Mouse (Mus musculus) ES-E14 (cell line): ENCODE data around the gene Gcn1l1. TPM values are rescaled to one million over a fixed set of nuclear protein-coding genes. Genes with fewer than 3 reads are reported as not detected.
A peak's percentile ranks its signal among the peaks of the same experiment; 100 is the strongest.

ENCODE experiments used
- DNase-seq: peaks from one replicate; pipeline ENCODE4 v3.0.0-alpha.2; 2013; ENCODE audit warnings: low read depth, low spot score
- H3K27ac ChIP-seq: 2 replicates; pipeline ENCODE4 v1.5.1; 2012; ENCODE audit warnings: low read depth, mild to moderate bottlenecking, low read length, moderate library complexity, mixed read lengths; ENCODE audit not compliant: poor library complexity, insufficient read depth, severe bottlenecking
- H3K36me3 ChIP-seq: 2 replicates; pipeline ENCODE4 v1.6.1; 2012; ENCODE audit warnings: mild to moderate bottlenecking, low read length, moderate library complexity, mixed read lengths; ENCODE audit not compliant: control insufficient read depth, poor library complexity, insufficient read depth, severe bottlenecking
- H3K4me1 ChIP-seq, 2 experiments: fragments of 150-350 bp in 1 of 2; sonication (generic) in 1 of 2; 2 replicates each; pipeline ENCODE4 v1.6.1; 2012; ENCODE audit warnings: low read length in 2 of 2, mild to moderate bottlenecking in 1 of 2, mixed read lengths in 1 of 2; ENCODE audit not compliant: control insufficient read depth in 2 of 2, insufficient read depth in 2 of 2, poor library complexity in 1 of 2
- H3K4me3 ChIP-seq, 2 experiments: fragments of 150-350 bp in 1 of 2; sonication (generic) in 1 of 2; 2 replicates each; pipeline ENCODE4 v1.5.1; 2012; ENCODE audit warnings: low read length in 2 of 2, low read depth in 1 of 2, mild to moderate bottlenecking in 1 of 2, mixed read lengths in 1 of 2; ENCODE audit not compliant: insufficient read depth in 1 of 2, poor library complexity in 1 of 2, severe bottlenecking in 1 of 2
- H3K9ac ChIP-seq: 2 replicates; pipeline ENCODE4 v1.6.1; 2012; ENCODE audit warnings: low read depth, mild to moderate bottlenecking, low read length, mixed read lengths; ENCODE audit not compliant: poor library complexity, insufficient read depth, severe bottlenecking
- H3K9me3 ChIP-seq: fragments of 150-350 bp; sonication (generic); 2 replicates; pipeline ENCODE4 v1.6.1; 2012; ENCODE audit warnings: low read depth, mild to moderate bottlenecking, low read length; ENCODE audit not compliant: control insufficient read depth, insufficient read depth
- CHD2 ChIP-seq: IDR thresholded peaks from 2 replicates; pipeline ENCODE4 v1.6.1; 2014; ENCODE audit warnings: mild to moderate bottlenecking, low read depth, low read length, inconsistent platforms
- HCFC1 ChIP-seq: IDR thresholded peaks from 2 replicates; pipeline ENCODE4 v1.6.1; 2012; ENCODE audit warnings: low read length, inconsistent platforms, borderline replicate concordance; ENCODE audit not compliant: insufficient read depth
- MAFK ChIP-seq: IDR thresholded peaks from 2 replicates; pipeline ENCODE4 v1.6.1; 2014; ENCODE audit warnings: mild to moderate bottlenecking, low read depth, low read length, inconsistent platforms; ENCODE audit not compliant: insufficient read depth
- ZC3H11A ChIP-seq: IDR thresholded peaks from 2 replicates; pipeline ENCODE4 v1.6.1; 2012; ENCODE audit warnings: low read depth, mild to moderate bottlenecking, inconsistent platforms, low read length, borderline replicate concordance
- ZNF384 ChIP-seq: IDR thresholded peaks from 2 replicates; pipeline ENCODE4 v1.6.1; 2012; ENCODE audit warnings: low read depth, low read length, inconsistent platforms
- in situ Hi-C, 2 experiments: fragments of 600-800 bp; cut with MboI; formaldehyde crosslinking; loops; one replicate each; pipeline ENCODE4 v1.15.1; 2025; ENCODE audit warnings: low sequenced_read_pairs in 2 of 2, inconsistent platforms in 1 of 2; ENCODE audit not compliant: unreplicated experiment in 2 of 2
- total RNA-seq: library from RNA; depleted of rRNA; stranded (reverse); fragments of 300-350 nt; gene quantifications from 2 replicates; pipeline ENCODE4 v1.2.3, GENCODE M21; 2012

Gene Gcn1l1
- total RNA-seq, 1 experiment = 112 TPM

DNA sequence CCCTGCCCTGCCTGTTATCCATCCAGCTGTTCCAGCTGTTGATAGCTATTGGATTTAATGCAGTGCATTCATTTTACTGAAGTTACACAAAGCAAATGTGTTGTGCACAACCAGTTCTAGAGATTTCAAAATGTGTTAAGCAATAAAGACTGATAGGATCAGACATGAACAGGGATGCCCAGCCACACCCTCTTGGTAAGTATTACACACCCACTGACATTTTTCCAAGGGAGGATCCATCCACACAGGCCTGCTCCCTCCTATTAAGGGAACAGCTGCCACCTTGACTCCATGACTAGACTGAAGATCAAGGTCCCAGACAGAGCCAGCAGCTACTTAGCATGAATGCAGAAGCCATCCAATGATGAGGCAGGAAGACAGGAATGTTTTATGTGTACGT, 92.2 kb downstream of the Gcn1l1 start:
- Histone ChIP-seq H3K4me1 (peaks cover 0 to 8% of the 10 kb centered on the region in 2 experiments; a peak in 1 of 4 replicates), H3K27ac (no peak overlapping the region), H3K9ac (no peak overlapping the region), H3K4me3 (no peak overlapping the region), H3K9me3 (no peaks in the 10 kb centered on the region), H3K36me3 (no peaks in the 10 kb centered on the region; the same call in 1 of the 2 replicates)
- no peak for TF ChIP-seq CHD2
- no peak for TF ChIP-seq ZC3H11A
- TF ChIP-seq ZNF384 = no peak
- TF ChIP-seq HCFC1 = no peak
- TF ChIP-seq MAFK = no peak
- DNase-seq = no peak
- in situ Hi-C loops = no loop called here

GRCm38 (mm10) chr5:115658352-115658751, 93.3 kb downstream of the Gcn1l1 start:
- H3K4me3 ChIP-seq = no peak overlapping the region
- in situ Hi-C loops = no loop called here
- DNase-seq = no peak
- peaks cover 2% of the 10 kb centered on the region; the same call in 1 of the 2 replicates for H3K36me3 ChIP-seq
- no peaks in the 10 kb centered on the region for H3K9me3 ChIP-seq
- H3K9ac ChIP-seq = no peak overlapping the region
- TF ChIP-seq HCFC1 (no peak), ZNF384 (no peak), MAFK (peak; percentile 97), CHD2 (no peak), ZC3H11A (no peak)
- H3K4me1 ChIP-seq = peaks cover 0 to 8% of the 10 kb centered on the region in 2 experiments; a peak in 1 of 4 replicates
- H3K27ac ChIP-seq = no peak overlapping the region

GRCm38 (mm10) chr5:115662658-115663057, 97.6 kb downstream of the Gcn1l1 start:
- Histone ChIP-seq H3K4me1 (peaks cover 0 to 3% of the 10 kb centered on the region in 2 experiments; a peak in 1 of 4 replicates), H3K27ac (no peak overlapping the region), H3K4me3 (no peak overlapping the region), H3K9me3 (no peaks in the 10 kb centered on the region), H3K9ac (no peak overlapping the region), H3K36me3 (peaks cover 2% of the 10 kb centered on the region; the same call in 1 of the 2 replicates)
- in situ Hi-C loops = no loop called here
- DNase-seq = no peak
- TF ChIP-seq HCFC1 (no peak), ZNF384 (no peak), ZC3H11A (no peak), MAFK (no peak), CHD2 (no peak)

GRCm38 (mm10) chr5:115666366-115667065, 101.5 kb downstream of the Gcn1l1 start:
- in situ Hi-C loops = no loop called here
- DNase-seq = no peak
- TF ChIP-seq ZNF384 (no peak), ZC3H11A (no peak), CHD2 (no peak), HCFC1 (no peak), MAFK (no peak)
- H3K4me3 ChIP-seq = no peak overlapping the region
- no peaks in the 10 kb centered on the region for H3K4me1 ChIP-seq
- H3K27ac ChIP-seq = no peak overlapping the region
- no peak overlapping the region for H3K9ac ChIP-seq
- no peaks in the 10 kb centered on the region for H3K9me3 ChIP-seq
- H3K36me3 ChIP-seq = peaks cover 2% of the 10 kb centered on the region; the same call in 1 of the 2 replicates
